Mouse (Mus musculus) brain, embryonic 14.5 days (tissue): ENCODE data around the gene Ctnnbip1.

Experiments used
- CTCF ChIP-seq: fragments of 200-500 bp; IDR thresholded peaks from 2 replicates; pipeline ENCODE4 v1.5.1; 2012; ENCODE audit warnings: inconsistent platforms, mild to moderate bottlenecking, moderate library complexity, borderline replicate concordance; ENCODE audit not compliant: insufficient read depth, insufficient read length; ENCODE audit errors: extremely low read depth
- POLR2A ChIP-seq: fragments of 200-500 bp; IDR thresholded peaks from 2 replicates; pipeline ENCODE4 v1.6.1; 2012; ENCODE audit warnings: mild to moderate bottlenecking, inconsistent platforms, borderline replicate concordance; ENCODE audit not compliant: poor library complexity, insufficient read depth, insufficient read length, severe bottlenecking; ENCODE audit errors: extremely low read depth

DNA sequence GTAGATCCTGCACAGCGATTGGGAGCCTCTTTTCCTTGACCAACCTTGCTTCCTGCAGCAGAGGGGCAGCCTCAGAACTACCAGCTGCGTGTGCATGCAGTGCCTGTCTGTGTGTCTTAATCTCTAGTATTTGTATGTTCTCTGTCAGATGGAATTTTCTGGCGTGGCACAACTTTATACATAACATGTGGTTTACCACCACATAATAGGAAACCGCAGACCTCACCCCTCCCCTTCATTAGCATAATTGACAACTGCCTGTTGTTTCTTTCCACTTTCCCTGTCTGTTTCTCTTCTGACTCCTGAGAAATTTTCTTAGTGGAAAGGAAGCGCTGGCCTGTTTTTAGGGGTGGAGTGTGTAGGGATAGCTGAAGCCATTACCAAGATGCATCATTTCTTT lies 23.9 kb downstream of the Ctnnbip1 start:
- TF ChIP-seq CTCF = no peak
- no peak for TF ChIP-seq POLR2A
